Mouse (Mus musculus) kidney, adult 8-10 months (tissue): ENCODE results near the gene Metrnl.

Source experiments
- DNase-seq, 2 experiments: peaks; one replicate each; pipeline ENCODE4 v3.0.0; 2022

Gene Metrnl

GRCm38 (mm10) chr11:121741433-121741832 lies 40.1 kb downstream of the Metrnl start:
- no peak for DNase-seq

- no peak for DNase-seq
These were observed 41.8 kb downstream of the Metrnl start for GRCm38 (mm10) chr11:121743113-121743512.

- no peak for DNase-seq
These were observed 42.7 kb downstream of the Metrnl start for GRCm38 (mm10) chr11:121743915-121744628.

GRCm38 (mm10) chr11:121746941-121747494 lies 45.7 kb downstream of the Metrnl start:
- no peak for DNase-seq

GRCm38 (mm10) chr11:121748003-121748684 lies 46.8 kb downstream of the Metrnl start:
- no peak for DNase-seq
